ENCODE assay signal across 8 mouse cellular contexts in the genomic region with DNA sequence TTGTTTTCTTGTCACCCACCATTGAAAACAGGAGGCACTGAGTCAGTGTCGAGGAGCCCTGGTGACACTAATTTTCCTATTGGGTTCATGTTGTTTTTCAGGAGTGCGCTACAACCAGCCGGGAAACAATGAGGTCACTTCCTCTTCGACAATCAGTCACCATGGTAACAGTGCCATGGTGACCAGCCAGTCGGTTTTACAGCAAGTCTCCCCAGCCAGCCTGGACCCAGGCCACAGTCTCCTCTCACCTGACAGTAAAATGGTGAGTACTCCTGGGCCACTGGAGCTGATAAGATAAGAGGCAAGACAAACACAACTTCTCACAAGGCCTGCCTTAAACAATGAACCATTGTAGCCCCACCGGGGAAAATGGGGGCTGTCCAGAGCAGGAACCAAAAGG. TPM values are rescaled to one million over a fixed set of nuclear protein-coding genes. Genes with fewer than 3 reads are reported as not detected.
A peak's percentile ranks its signal among the peaks of the same experiment; 100 is the strongest.
DNase-seq lines count a peak whose midpoint lies in the region; ATAC-seq and TF ChIP-seq lines count a peak whose summit lies in the region.

No protein-coding gene starts in this region.

- DNase-seq in cerebellum, postnatal 14 days = peak; percentile 5 to 28
- no peak for DNase-seq in cerebellum, adult 11 months
- DNase-seq in midbrain, postnatal 0 days (ENCODE audit: low spot score) = peak; percentile 64
- no peak for DNase-seq in midbrain, embryonic 10.5 days (ENCODE audit: low spot score)
- peak; percentile 59 for DNase-seq in hindbrain, postnatal 0 days (ENCODE audit: low spot score)
- DNase-seq in mesoderm, embryonic 11.5 days (ENCODE audit: low read depth, low spot score) = peak; percentile 47
- no peak for DNase-seq in cerebellum, adult 9-10 months
- DNase-seq in thymus, postnatal 4 days = no peak

- no peaks in the 10 kb centered on the region for H3K4me1 ChIP-seq in midbrain, postnatal 0 days (ENCODE audit: insufficient read depth, low read length)
- 0 out of 2 replicates have a peak, but pooled peaks cover 4% of the 10 kb centered on the region for H3K4me1 ChIP-seq in midbrain, embryonic 10.5 days
- H3K4me1 ChIP-seq in hindbrain, postnatal 0 days (ENCODE audit: insufficient read depth, low read length) = no peaks in the 10 kb centered on the region

- WGBS in midbrain, postnatal 0 days = 56% methylated on average over 6 of the region's 6 CpGs
- WGBS in midbrain, embryonic 10.5 days = 72% methylated on average over 6 of the region's 6 CpGs
- WGBS in hindbrain, postnatal 0 days = 41% methylated on average over 6 of the region's 6 CpGs

- no peak overlapping the region for H3K4me2 ChIP-seq in midbrain, postnatal 0 days (ENCODE audit: low read depth, low read length, poor library complexity, severe bottlenecking)
- no peak overlapping the region for H3K4me2 ChIP-seq in hindbrain, postnatal 0 days (ENCODE audit: low read depth, low read length)

- no peaks in the 10 kb centered on the region for H3K36me3 ChIP-seq in midbrain, postnatal 0 days (ENCODE audit: insufficient read depth, low read length)
- no peaks in the 10 kb centered on the region for H3K36me3 ChIP-seq in midbrain, embryonic 10.5 days
- H3K36me3 ChIP-seq in hindbrain, postnatal 0 days (ENCODE audit: insufficient read depth, low read length) = no peaks in the 10 kb centered on the region

- no peak for ATAC-seq in midbrain, postnatal 0 days (ENCODE audit: low FRiP score)
- ATAC-seq in hindbrain, postnatal 0 days = no peak

- no peaks in the 10 kb centered on the region for H3K27me3 ChIP-seq in midbrain, postnatal 0 days (ENCODE audit: insufficient read depth, low read length)
- no peaks in the 10 kb centered on the region for H3K27me3 ChIP-seq in midbrain, embryonic 10.5 days (ENCODE audit: low read depth, poor library complexity, severe bottlenecking)
- H3K27me3 ChIP-seq in hindbrain, postnatal 0 days (ENCODE audit: insufficient read depth, low read length) = no peaks in the 10 kb centered on the region

- TF ChIP-seq CTCF in midbrain, postnatal 0 days (IDR thresholded peaks at IDR 0.05) = no peak
- TF ChIP-seq CTCF in hindbrain, postnatal 0 days (IDR thresholded peaks at IDR 0.05; ENCODE audit: low read depth) = no peak

- H3K4me3 ChIP-seq in midbrain, postnatal 0 days (ENCODE audit: low read depth, low read length) = no peak overlapping the region
- no peak overlapping the region for H3K4me3 ChIP-seq in midbrain, embryonic 10.5 days
- H3K4me3 ChIP-seq in hindbrain, postnatal 0 days (ENCODE audit: low read length) = no peak overlapping the region

- no peak overlapping the region for H3K9ac ChIP-seq in midbrain, postnatal 0 days (replicated peaks; ENCODE audit: low read length, poor library complexity, severe bottlenecking)
- no peak overlapping the region for H3K9ac ChIP-seq in hindbrain, postnatal 0 days (replicated peaks; ENCODE audit: low read length)

- H3K9me3 ChIP-seq in midbrain, postnatal 0 days (ENCODE audit: low read length) = no peaks in the 10 kb centered on the region
- H3K9me3 ChIP-seq in midbrain, embryonic 10.5 days (replicated peaks) = no peaks in the 10 kb centered on the region
- H3K9me3 ChIP-seq in hindbrain, postnatal 0 days (ENCODE audit: low read length) = no peaks in the 10 kb centered on the region

- no peak overlapping the region for H3K27ac ChIP-seq in midbrain, postnatal 0 days (ENCODE audit: low read depth, low read length)
- no peak overlapping the region for H3K27ac ChIP-seq in midbrain, embryonic 10.5 days (replicated peaks)
- H3K27ac ChIP-seq in hindbrain, postnatal 0 days = no peak overlapping the region

RNA-seq across cellular contexts. Expression of gene Hnf1b, which starts 32.7 kb away (rescaled TPM):
- not detected in 2 replicates for total RNA-seq in midbrain, postnatal 0 days (2014; rRNA removed)
- polyA plus RNA-seq in midbrain, postnatal 0 days (2015; fragmentation: Nextera tagmentation; extraction: Ambion mirVana) = 0.22 and 0.31 TPM in 2 replicates
- not detected in 2 replicates for polyA plus RNA-seq in midbrain, embryonic 10.5 days (2016; fragmentation: Nextera tagmentation; extraction: Ambion mirVana)
- total RNA-seq in hindbrain, postnatal 0 days (2014; rRNA removed) = not detected in 2 replicates
- polyA plus RNA-seq in hindbrain, postnatal 0 days (2015; fragmentation: Nextera tagmentation; extraction: Ambion mirVana) = 0.30 and 0.40 TPM in 2 replicates

RNA-seq across cellular contexts. Expression of gene Ddx52, which starts 59.3 kb away (rescaled TPM):
- 14.6 and 16.4 TPM in 2 replicates for total RNA-seq in midbrain, postnatal 0 days (2014; rRNA removed)
- 16.1 and 16.3 TPM in 2 replicates for polyA plus RNA-seq in midbrain, postnatal 0 days (2015; fragmentation: Nextera tagmentation; extraction: Ambion mirVana)
- 45.8 and 46.1 TPM in 2 replicates for polyA plus RNA-seq in midbrain, embryonic 10.5 days (2016; fragmentation: Nextera tagmentation; extraction: Ambion mirVana)
- 14.5 and 17.9 TPM in 2 replicates for total RNA-seq in hindbrain, postnatal 0 days (2014; rRNA removed)
- polyA plus RNA-seq in hindbrain, postnatal 0 days (2015; fragmentation: Nextera tagmentation; extraction: Ambion mirVana) = 19.2 and 20.2 TPM in 2 replicates

Comparison
In these comparisons a context has a peak if more than half of its experiments do, and no peak if none do; other contexts are left out.
1. DNase-seq: peak in cerebellum, postnatal 14 days (2 of 2), midbrain, postnatal 0 days (single experiment), hindbrain, postnatal 0 days (single experiment) and mesoderm, embryonic 11.5 days (single experiment); none in cerebellum, adult 11 months (single experiment), midbrain, embryonic 10.5 days (single experiment), cerebellum, adult 9-10 months (single experiment) and thymus, postnatal 4 days (single experiment).